Mouse (Mus musculus): ENCODE data around the gene Spx. TPM values are rescaled to one million over a fixed set of nuclear protein-coding genes. Genes with fewer than 3 reads are reported as not detected.
A peak's percentile ranks its signal among the peaks of the same experiment; 100 is the strongest.

The Spx gene
- total RNA-seq (2021) = 1 to 10 TPM; 2.1 to 4.0 TPM
- long read RNA-seq, experiment 1, partial matches to known transcripts = 1 of 4 reads
- long read RNA-seq, experiment 1, other reads (novel, unspliced or antisense) = 3 of 4 reads
- long read RNA-seq, experiment 2, partial matches to known transcripts = 0 of 2 reads
- long read RNA-seq, experiment 2, other reads (novel, unspliced or antisense) = 2 of 2 reads

- no peak for DNase-seq (ENCODE audit: extremely low spot score in 1 of 2, low spot score in 2 of 2)
- TF ChIP-seq CTCF (IDR thresholded peaks at IDR 0.05) = no peak
- intact Hi-C loops (cut with DNase I) = no loop called here
- Histone ChIP-seq H3K27ac (no peak within 1 kb of the TSS), H3K4me3 (no peak within 1 kb of the TSS)
Observed at GRCm38 (mm10) chr6:142412906-142413491, at the start of gene Spx. Spx (plus strand) TSS chr6:142413441.

GRCm38 (mm10) chr6:142365742-142366472 is 47.3 kb upstream of the Spx start:
- DNase-seq (ENCODE audit: extremely low spot score in 1 of 2, low spot score in 2 of 2) = no peak
- Histone ChIP-seq H3K4me3 (no peak overlapping the region), H3K27ac (no peak overlapping the region)
- no peak for TF ChIP-seq CTCF (IDR thresholded peaks at IDR 0.05)
- intact Hi-C loops (cut with DNase I) = no loop called here

GRCm38 (mm10) chr6:142366473-142367018 is 46.7 kb upstream of the Spx start:
- Histone ChIP-seq H3K4me3 (no peak overlapping the region), H3K27ac (no peak overlapping the region)
- intact Hi-C loops (cut with DNase I) = no loop called here
- DNase-seq (ENCODE audit: extremely low spot score in 1 of 2, low spot score in 2 of 2) = no peak
- TF ChIP-seq CTCF (IDR thresholded peaks at IDR 0.05) = no peak

- intact Hi-C loops (cut with DNase I) = no loop called here
- H3K4me3 ChIP-seq = no peak overlapping the region
- DNase-seq (ENCODE audit: extremely low spot score in 1 of 2, low spot score in 2 of 2) = no peak
- no peak for TF ChIP-seq CTCF (IDR thresholded peaks at IDR 0.05)
- H3K27ac ChIP-seq = no peak overlapping the region
Observed at GRCm38 (mm10) chr6:142367565-142367964, 45.7 kb upstream of the Spx start.

- DNase-seq (ENCODE audit: extremely low spot score in 1 of 2, low spot score in 2 of 2) = no peak
- intact Hi-C loops (cut with DNase I) = no loop called here
- no peak for TF ChIP-seq CTCF (IDR thresholded peaks at IDR 0.05)
- no peak overlapping the region for H3K27ac ChIP-seq
- no peak overlapping the region for H3K4me3 ChIP-seq
Observed at GRCm38 (mm10) chr6:142369568-142369967, 43.7 kb upstream of the Spx start.

GRCm38 (mm10) chr6:142377081-142377480 is 36.2 kb upstream of the Spx start:
- no peak for DNase-seq (ENCODE audit: extremely low spot score in 1 of 2, low spot score in 2 of 2)
- intact Hi-C loops (cut with DNase I) = no loop called here
- no peak overlapping the region for H3K4me3 ChIP-seq
- no peak for TF ChIP-seq CTCF (IDR thresholded peaks at IDR 0.05)
- H3K27ac ChIP-seq = no peak overlapping the region

GRCm38 (mm10) chr6:142378576-142379330 is 34.5 kb upstream of the Spx start:
- intact Hi-C loops (cut with DNase I) = no loop called here
- no peak for TF ChIP-seq CTCF (IDR thresholded peaks at IDR 0.05)
- DNase-seq (ENCODE audit: extremely low spot score in 1 of 2, low spot score in 2 of 2) = no peak
- Histone ChIP-seq H3K4me3 (no peak overlapping the region), H3K27ac (no peak overlapping the region)

GRCm38 (mm10) chr6:142379961-142380360 is 33.3 kb upstream of the Spx start:
- DNase-seq (ENCODE audit: extremely low spot score in 1 of 2, low spot score in 2 of 2) = no peak
- Histone ChIP-seq H3K4me3 (no peak overlapping the region), H3K27ac (no peak overlapping the region)
- no peak for TF ChIP-seq CTCF (IDR thresholded peaks at IDR 0.05)
- intact Hi-C loops (cut with DNase I) = no loop called here

- DNase-seq (ENCODE audit: extremely low spot score in 1 of 2, low spot score in 2 of 2) = no peak
- TF ChIP-seq CTCF (IDR thresholded peaks at IDR 0.05) = no peak
- intact Hi-C loops (cut with DNase I) = no loop called here
- Histone ChIP-seq H3K4me3 (no peak overlapping the region), H3K27ac (no peak overlapping the region)
Observed at GRCm38 (mm10) chr6:142381615-142382014, 31.6 kb upstream of the Spx start.

GRCm38 (mm10) chr6:142384521-142384920 is 28.7 kb upstream of the Spx start:
- TF ChIP-seq CTCF (IDR thresholded peaks at IDR 0.05) = no peak
- intact Hi-C loops (cut with DNase I) = no loop called here
- DNase-seq (ENCODE audit: extremely low spot score in 1 of 2, low spot score in 2 of 2) = no peak

GRCm38 (mm10) chr6:142386285-142387010 is 26.8 kb upstream of the Spx start:
- no peak for DNase-seq (ENCODE audit: extremely low spot score in 1 of 2, low spot score in 2 of 2)
- H3K4me3 ChIP-seq = peak overlapping the region; percentile 71
- intact Hi-C loops (cut with DNase I) = loop anchor here (2.0 kb wide), 2 partner anchors 40 to 132 kb away; no protein-coding TSS in a partner anchor
- H3K27ac ChIP-seq = peak overlapping the region; percentile 71
- TF ChIP-seq CTCF (IDR thresholded peaks at IDR 0.05) = no peak

More at GRCm38 (mm10) chr6:142384521-142384920, 28.7 kb upstream of the Spx start:
- Histone ChIP-seq H3K4me3 (no peak overlapping the region), H3K27ac (no peak overlapping the region)
